10 mouse cellular contexts compared by ENCODE assay signal in the genomic region with DNA sequence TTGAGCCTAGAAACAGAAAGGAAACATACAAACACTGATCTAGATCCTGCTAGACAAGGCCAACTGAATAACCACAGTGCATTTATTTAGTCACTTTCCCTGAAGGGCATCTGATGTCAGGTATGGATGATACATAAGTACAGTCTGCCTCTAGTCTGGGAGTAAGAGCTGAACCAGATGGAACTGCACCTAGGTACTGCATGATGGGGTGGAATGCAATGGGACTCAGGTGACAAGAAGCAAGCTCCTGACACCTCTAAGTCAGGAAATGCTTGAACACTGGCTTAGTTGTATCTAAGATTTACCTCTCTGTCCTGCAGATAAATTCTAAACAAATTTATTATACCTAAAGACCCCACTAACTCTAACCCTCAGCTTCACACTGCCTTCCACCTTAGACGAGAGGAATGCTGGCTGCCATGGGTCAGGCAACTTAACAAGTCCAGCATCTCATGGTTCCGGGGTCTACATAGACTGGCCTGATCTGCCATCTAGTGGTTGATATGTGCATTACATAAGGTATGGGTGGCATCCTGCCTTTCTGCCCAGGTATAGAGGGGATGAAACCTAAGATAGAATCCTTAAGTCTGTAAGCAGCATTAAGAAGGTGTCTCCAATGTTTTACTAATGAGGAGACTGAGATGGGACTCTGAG. TPM values are rescaled to one million over a fixed set of nuclear protein-coding genes. Genes with fewer than 3 reads are reported as not detected.
DNase-seq lines count a peak whose midpoint lies in the region; ATAC-seq and TF ChIP-seq lines count a peak whose summit lies in the region.
"Had no signal": no experiment of that assay in that cellular context is flagged by ENCODE, and none has a peak within 500 bp of the region (broad histone marks: within the 10 kb centered on the region; RNA-seq: fewer than 3 reads in every experiment).

No protein-coding gene starts in this region.

- no peaks in the 10 kb centered on the region for H3K9me3 ChIP-seq in CH12.LX (replicated peaks; ENCODE audit: low read length)
- H3K9me3 ChIP-seq in heart, embryonic 16.5 days (replicated peaks; ENCODE audit: control insufficient read depth, low read length): no peaks in the 10 kb centered on the region
- H3K9me3 ChIP-seq in kidney, embryonic 16.5 days (ENCODE audit: low read length): no peaks in the 10 kb centered on the region
- H3K9me3 ChIP-seq in lung, embryonic 14.5 days (ENCODE audit: low read depth, low read length): no peaks in the 10 kb centered on the region
- H3K9me3 ChIP-seq: heart, embryonic 15.5 days; stomach, embryonic 15.5 days had no signal

- dilution Hi-C loops in CH12.LX (cut with MboI; ENCODE audit: extremely low pct_ligation_motif_present, extremely low pct_unique_long_range_greater_than_20kb, low sequenced_read_pairs): no loop called here

- H3K27ac ChIP-seq in CH12.LX (ENCODE audit: insufficient read depth, low read depth): no peak overlapping the region
- H3K27ac ChIP-seq in heart, embryonic 16.5 days (ENCODE audit: low read length): no peak overlapping the region
- H3K27ac ChIP-seq in kidney, embryonic 16.5 days (ENCODE audit: low read length): no peak overlapping the region
- H3K27ac ChIP-seq in lung, embryonic 14.5 days (ENCODE audit: low read depth): no peak overlapping the region
- H3K27ac ChIP-seq: heart, embryonic 15.5 days; stomach, embryonic 15.5 days had no signal

- no peaks in the 10 kb centered on the region for H3K36me3 ChIP-seq in CH12.LX (replicated peaks in 1 of 2; ENCODE audit: control insufficient read depth in 1 of 2, insufficient read depth in 1 of 2, low read length in 1 of 2)
- H3K36me3 ChIP-seq in heart, embryonic 16.5 days (ENCODE audit: control insufficient read depth, insufficient read depth): no peaks in the 10 kb centered on the region
- H3K36me3 ChIP-seq in kidney, embryonic 16.5 days (ENCODE audit: insufficient read depth, low read length): no peaks in the 10 kb centered on the region
- no peaks in the 10 kb centered on the region for H3K36me3 ChIP-seq in lung, embryonic 14.5 days (ENCODE audit: insufficient read depth)
- H3K36me3 ChIP-seq: heart, embryonic 15.5 days; stomach, embryonic 15.5 days had no signal

- in situ Hi-C loops in CH12.LX (cut with MboI; ENCODE audit: low pct_ligation_motif_present, low pct_unique_long_range_greater_than_20kb, low sequenced_read_pairs): no loop called here

- 1% methylated on average over 2 of the region's 2 CpGs for WGBS in heart, embryonic 16.5 days
- WGBS in kidney, embryonic 16.5 days: 3% methylated on average over 2 of the region's 2 CpGs
- 0% methylated on average over 2 of the region's 2 CpGs for WGBS in lung, embryonic 14.5 days

- peak; percentile 99 for TF ChIP-seq RAD21 in CH12.LX (IDR thresholded peaks at IDR 0.05; ENCODE audit: low read depth, low read length)

- TF ChIP-seq EP300 in CH12.LX (IDR thresholded peaks at IDR 0.05; ENCODE audit: low read length): no peak

- no peak overlapping the region for H3K9ac ChIP-seq in CH12.LX (ENCODE audit: insufficient read depth, low read depth)
- no peak overlapping the region for H3K9ac ChIP-seq in heart, embryonic 16.5 days (ENCODE audit: low read length)
- H3K9ac ChIP-seq in kidney, embryonic 16.5 days (replicated peaks; ENCODE audit: low read length): no peak overlapping the region
- no peak overlapping the region for H3K9ac ChIP-seq in lung, embryonic 14.5 days
- H3K9ac ChIP-seq: heart, embryonic 15.5 days; stomach, embryonic 15.5 days had no signal

- no peak for TF ChIP-seq POLR2A in CH12.LX (IDR thresholded peaks at IDR 0.05; ENCODE audit: low read depth, low read length)

- no peak overlapping the region for H3K4me2 ChIP-seq in CH12.LX (ENCODE audit: insufficient read depth, low read depth, poor library complexity, severe bottlenecking)
- H3K4me2 ChIP-seq in heart, embryonic 16.5 days (ENCODE audit: low read depth, low read length): no peak overlapping the region
- no peak overlapping the region for H3K4me2 ChIP-seq in kidney, embryonic 16.5 days (replicated peaks; ENCODE audit: low read depth, low read length)
- H3K4me2 ChIP-seq in lung, embryonic 14.5 days: no peak overlapping the region
- H3K4me2 ChIP-seq: heart, embryonic 15.5 days; stomach, embryonic 15.5 days had no signal

- DNase-seq in CH12.LX (ENCODE audit: extremely low read depth): peak; percentile 76
- peak; percentile 22 for DNase-seq in WW6 (ENCODE audit: low read depth, low spot score)
- DNase-seq in embryo, embryonic 10.5 days (ENCODE audit: low spot score): peak; percentile 91
- peak; percentile 88 for DNase-seq in lung, embryonic 14.5 days
- peak; percentile 53 for DNase-seq in yolk sac, embryonic 10.5 days (ENCODE audit: low spot score)

- TF ChIP-seq CTCF in CH12.LX (conservative IDR thresholded peaks at IDR 0.05 in 1 of 2, IDR thresholded peaks at IDR 0.05 in 1 of 2; ENCODE audit: low read depth in 2 of 2, low read length in 2 of 2): peak; percentile 91 to 93
- peak; percentile 97 for TF ChIP-seq CTCF in lung, embryonic 14.5 days (IDR thresholded peaks at IDR 0.05; ENCODE audit: low read depth)

- H3K4me3 ChIP-seq in CH12.LX (replicated peaks in 1 of 3; ENCODE audit: low read depth in 2 of 3, low read length in 2 of 3, poor library complexity in 1 of 3): no peak overlapping the region
- H3K4me3 ChIP-seq in heart, embryonic 16.5 days (ENCODE audit: low read length): no peak overlapping the region
- no peak overlapping the region for H3K4me3 ChIP-seq in kidney, embryonic 16.5 days (ENCODE audit: low read length)
- no peak overlapping the region for H3K4me3 ChIP-seq in lung, embryonic 14.5 days (ENCODE audit: low read depth, low read length)
- H3K4me3 ChIP-seq: heart, embryonic 15.5 days; stomach, embryonic 15.5 days had no signal

- no peaks in the 10 kb centered on the region for H3K79me2 ChIP-seq in CH12.LX (replicated peaks; ENCODE audit: control insufficient read depth, extremely low read depth, insufficient read depth, poor library complexity, severe bottlenecking)

- peak; percentile 23; the same call in 1 of the 2 replicates for ATAC-seq in heart, embryonic 16.5 days (replicated peaks; ENCODE audit: extremely low read depth, insufficient read depth, low FRiP score)
- ATAC-seq in kidney, embryonic 16.5 days (ENCODE audit: low FRiP score, low TSS enrichment): peak; percentile 62; the same call in 1 of the 2 replicates
- ATAC-seq in lung, embryonic 14.5 days (ENCODE audit: insufficient read depth): peak; percentile 56
- ATAC-seq in neutrophil, adult 5-6 weeks (ENCODE audit: extremely low read depth, insufficient number of reproducible peaks, low FRiP score, poor library complexity, severe bottlenecking): peak; percentile 65; the same call in 1 of the 2 replicates

- H3K27me3 ChIP-seq in CH12.LX (replicated peaks): no peaks in the 10 kb centered on the region
- H3K27me3 ChIP-seq in heart, embryonic 16.5 days (ENCODE audit: control insufficient read depth, insufficient read depth, low read length): peaks cover 12% of the 10 kb centered on the region
- no peaks in the 10 kb centered on the region for H3K27me3 ChIP-seq in kidney, embryonic 16.5 days (ENCODE audit: insufficient read depth, low read length)
- no peaks in the 10 kb centered on the region for H3K27me3 ChIP-seq in lung, embryonic 14.5 days (ENCODE audit: insufficient read depth, low read length)
- H3K27me3 ChIP-seq: stomach, embryonic 15.5 days had no signal

- H3K4me1 ChIP-seq in CH12.LX (ENCODE audit: control insufficient read depth in 1 of 2, insufficient read depth in 2 of 2): peaks cover 0 to 5% of the 10 kb centered on the region in 2 experiments; a peak in 1 of 4 replicates
- H3K4me1 ChIP-seq in heart, embryonic 16.5 days (ENCODE audit: control insufficient read depth, insufficient read depth, low read length): no peaks in the 10 kb centered on the region
- 0 out of 2 replicates have a peak, but pooled peaks cover under 1% of the 10 kb centered on the region for H3K4me1 ChIP-seq in kidney, embryonic 16.5 days (ENCODE audit: insufficient read depth, low read length)
- no peaks in the 10 kb centered on the region for H3K4me1 ChIP-seq in lung, embryonic 14.5 days (ENCODE audit: insufficient read depth)
- H3K4me1 ChIP-seq: heart, embryonic 15.5 days; stomach, embryonic 15.5 days had no signal

TF ChIP-seq in CH12.LX, 34 proteins besides CTCF, POLR2A, EP300 and RAD21:
- TF ChIP-seq HCFC1 (IDR thresholded peaks at IDR 0.05; ENCODE audit: low read depth, low read length) (no peak), ELF1 (IDR thresholded peaks at IDR 0.05; ENCODE audit: low read depth, low read length) (peak; percentile 51; the same call in 1 of the 2 replicates), SMC3 (IDR thresholded peaks at IDR 0.05; ENCODE audit: low read depth, low read length) (peak; percentile 87), ZC3H11A (IDR thresholded peaks at IDR 0.05; ENCODE audit: low read depth, low read length) (peak; percentile 61), JUN (IDR thresholded peaks at IDR 0.05; ENCODE audit: insufficient read depth, low read depth, low read length) (no peak), ZMIZ1 (IDR thresholded peaks at IDR 0.05; ENCODE audit: low read depth, low read length) (no peak), NELFE (IDR thresholded peaks at IDR 0.05; ENCODE audit: low read depth, low read length) (no peak), BHLHE40 (IDR thresholded peaks at IDR 0.05; ENCODE audit: low read depth, low read length) (no peak), POLR2AphosphoS2 (IDR thresholded peaks at IDR 0.05; ENCODE audit: low read depth, low read length) (no peak)

RNA-seq across cellular contexts. Expression of gene Nars2, which starts 35.7 kb away (rescaled TPM):
- 11.7 and 12.1 TPM in 2 replicates for total RNA-seq in CH12.LX (2012; rRNA removed)
- total RNA-seq in CH12.LX (2014; rRNA removed): 18.0 and 19.1 TPM in 2 replicates
- polyA plus RNA-seq in CH12.LX (2012; ENCODE audit: insufficient read length, low read depth): 14.6 and 16.9 TPM in 2 replicates
- 20.9 and 22.0 TPM in 2 replicates for polyA plus RNA-seq in heart, embryonic 16.5 days (2015; fragmentation: Nextera tagmentation; extraction: Ambion mirVana)
- polyA plus RNA-seq in kidney, embryonic 16.5 days (2015; fragmentation: Nextera tagmentation; extraction: Ambion mirVana): 30.8 and 31.6 TPM in 2 replicates
- polyA plus RNA-seq in lung, embryonic 14.5 days (2014; fragmentation: Nextera tagmentation; extraction: Ambion mirVana): 20.4 and 25.4 TPM in 2 replicates
- 9.0 and 10.1 TPM in 2 replicates for total RNA-seq in neutrophil, adult 5-6 weeks (2017)

Comparison
In these comparisons a context has a peak if more than half of its experiments do, and no peak if none do; other contexts are left out.
1. DNase-seq: peak in every context shown above with its lines; median percentile 91 in embryo, embryonic 10.5 days; 88 in lung, embryonic 14.5 days; 76 in CH12.LX; 53 in yolk sac, embryonic 10.5 days; 22 in WW6.